In the genomic region with DNA sequence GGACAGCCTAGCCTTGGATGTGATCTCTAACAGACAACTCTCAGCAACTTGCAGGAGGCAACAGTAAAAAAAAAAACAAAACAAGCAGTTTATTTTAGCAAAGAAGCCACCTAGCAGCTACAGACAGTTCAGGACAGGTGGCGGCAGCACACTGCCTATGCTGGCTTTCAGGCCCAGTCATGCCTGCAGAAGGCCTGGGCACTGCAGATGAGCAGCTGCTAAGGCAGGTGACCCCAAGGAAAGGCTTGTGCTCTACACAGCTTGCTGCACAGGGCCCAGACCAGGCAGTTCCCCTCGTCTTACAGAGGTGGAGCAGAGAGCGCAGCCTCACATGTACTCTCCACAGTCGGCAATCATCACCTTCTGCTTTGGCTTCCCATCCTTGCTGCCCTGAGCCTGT, we compare ENCODE assay signal across 13 mouse cellular contexts.
DNase-seq lines count a peak whose midpoint lies in the region.
"Had no signal": no experiment of that assay in that cellular context is flagged by ENCODE, and none has a peak within 500 bp of the region (broad histone marks: within the 10 kb centered on the region; RNA-seq: fewer than 3 reads in every experiment).

No protein-coding gene starts in this region.

- peak; percentile 42 for DNase-seq in brain, adult 2 months (ENCODE audit: low read depth, low spot score)
- peak; percentile 49 for DNase-seq in cerebellum, adult 11-12 months
- DNase-seq in cerebellum, adult 9-11 months, result peak; percentile 51
- peak; percentile 27 to 32 for DNase-seq in cerebellum, postnatal 36 days
- DNase-seq in ovary, postnatal 10 days (ENCODE audit: low spot score), result no peak
- no peak for DNase-seq in left cerebral cortex, adult 11 months (ENCODE audit: low spot score)
- DNase-seq: adrenal gland, adult 2 months; adrenal gland, postnatal 25 days; embryo, embryonic 11 days; gastrocnemius, postnatal 14 days; heart, adult 2 months; heart, postnatal 36 days; kidney, adult 2 months had no signal

Comparison
In these comparisons a context has a peak if more than half of its experiments do, and no peak if none do; other contexts are left out.
1. DNase-seq: peak in brain, adult 2 months (single experiment), cerebellum, adult 11-12 months (single experiment), cerebellum, adult 9-11 months (single experiment) and cerebellum, postnatal 36 days (2 of 2); none in ovary, postnatal 10 days (single experiment) and left cerebral cortex, adult 11 months (single experiment).